Mouse (Mus musculus) MEL (cell line): ENCODE measurements around the gene Sept3. TPM values are rescaled to one million over a fixed set of nuclear protein-coding genes. Genes with fewer than 3 reads are reported as not detected.

Source experiments
- DNase-seq: peaks from one replicate; pipeline ENCODE4 v3.0.0; 2011; ENCODE audit warnings: low read depth, low spot score
- H3K27ac ChIP-seq: 2 replicates; pipeline ENCODE4 v1.5.1; 2012; ENCODE audit warnings: low read depth, mild to moderate bottlenecking, control low read depth, low read length, moderate library complexity; ENCODE audit not compliant: control insufficient read depth
- H3K27me3 ChIP-seq, 2 experiments: fragments of 150-350 bp in 1 of 2; sonication (generic) in 1 of 2; 2 replicates each; pipeline ENCODE4 v1.6.1; 2012; ENCODE audit warnings: low read length in 2 of 2, mild to moderate bottlenecking in 2 of 2, improper control_type of control experiment in 1 of 2, moderate library complexity in 1 of 2; ENCODE audit not compliant: insufficient read depth in 2 of 2, control insufficient read depth in 1 of 2
- H3K36me3 ChIP-seq, 2 experiments: 2 replicates each; pipeline ENCODE4 v1.6.1; 2012 to 2014; ENCODE audit warnings: low read length in 2 of 2, improper control_type of control experiment in 1 of 2, inconsistent platforms in 1 of 2, mild to moderate bottlenecking in 1 of 2; ENCODE audit not compliant: insufficient read depth in 2 of 2, control insufficient read depth in 1 of 2
- H3K4me1 ChIP-seq, 2 experiments: fragments of 150-350 bp in 1 of 2; sonication (generic) in 1 of 2; 2 replicates each; pipeline ENCODE4 v1.6.1; 2012; ENCODE audit warnings: low read length in 2 of 2, improper control_type of control experiment in 1 of 2, mild to moderate bottlenecking in 1 of 2; ENCODE audit not compliant: insufficient read depth in 2 of 2, control insufficient read depth in 1 of 2
- H3K4me3 ChIP-seq, 2 experiments: fragments of 150-350 bp in 1 of 2; sonication (generic) in 1 of 2; 2 replicates each; pipeline ENCODE4 v1.5.1; 2012; ENCODE audit warnings: low read depth in 2 of 2, low read length in 2 of 2, mild to moderate bottlenecking in 2 of 2, moderate library complexity in 2 of 2, control low read depth in 1 of 2, improper control_type of control experiment in 1 of 2; ENCODE audit not compliant: control insufficient read depth in 1 of 2, insufficient read depth in 1 of 2
- H3K79me2 ChIP-seq: 2 replicates; pipeline ENCODE4 v1.6.1; 2012; ENCODE audit warnings: mild to moderate bottlenecking, low read length, moderate library complexity; ENCODE audit not compliant: control insufficient read depth, poor library complexity, insufficient read depth
- H3K9ac ChIP-seq: 2 replicates; pipeline ENCODE4 v1.6.1; 2012; ENCODE audit warnings: low read depth, mild to moderate bottlenecking, control low read depth, low read length, moderate library complexity; ENCODE audit not compliant: control insufficient read depth, poor library complexity, severe bottlenecking
- H3K9me3 ChIP-seq: fragments of 150-350 bp; sonication (generic); replicated peaks from 2 replicates; pipeline ENCODE4 v1.6.1; 2012; ENCODE audit warnings: mild to moderate bottlenecking, low read length, improper control_type of control experiment, moderate library complexity; ENCODE audit not compliant: insufficient read depth
- CHD2 ChIP-seq: IDR thresholded peaks from 2 replicates; pipeline ENCODE4 v1.6.1; 2011; ENCODE audit warnings: low read length, improper control_type of control experiment
- E2F4 ChIP-seq: IDR thresholded peaks from 2 replicates; pipeline ENCODE4 v1.6.1; 2011; ENCODE audit warnings: low read depth, low read length, improper control_type of control experiment, borderline replicate concordance
- ELF1 ChIP-seq: IDR thresholded peaks from 2 replicates; pipeline ENCODE4 v1.6.1; 2014; ENCODE audit warnings: low read depth, mild to moderate bottlenecking, inconsistent platforms, low read length, improper control_type of control experiment, moderate library complexity
- EP300 ChIP-seq, 2 experiments: IDR thresholded peaks; 2 replicates each; pipeline ENCODE4 v1.6.1; 2011; ENCODE audit warnings: improper control_type of control experiment in 2 of 2, low read length in 2 of 2, low read depth in 1 of 2, mild to moderate bottlenecking in 1 of 2
- GABPA ChIP-seq: IDR thresholded peaks from 2 replicates; pipeline ENCODE4 v1.6.1; 2012; ENCODE audit warnings: low read depth, mild to moderate bottlenecking, inconsistent platforms, low read length, improper control_type of control experiment, moderate library complexity
- GATA1 ChIP-seq: IDR thresholded peaks from 2 replicates; pipeline ENCODE4 v1.6.1; 2011; ENCODE audit warnings: low read depth, low read length, improper control_type of control experiment
- HCFC1 ChIP-seq: IDR thresholded peaks from 2 replicates; pipeline ENCODE4 v1.6.1; 2012; ENCODE audit warnings: low read depth, mild to moderate bottlenecking, inconsistent platforms, low read length, improper control_type of control experiment, moderate library complexity
- KAT2A ChIP-seq: conservative IDR thresholded peaks from 2 replicates; pipeline ENCODE4 v1.6.1; 2012; ENCODE audit warnings: low read depth, low read length, improper control_type of control experiment, inconsistent platforms
- MAFK ChIP-seq: IDR thresholded peaks from 2 replicates; pipeline ENCODE4 v1.6.1; 2011; ENCODE audit warnings: low read depth, mild to moderate bottlenecking, low read length, improper control_type of control experiment, borderline replicate concordance
- MXI1 ChIP-seq: IDR thresholded peaks from 2 replicates; pipeline ENCODE4 v1.6.1; 2011; ENCODE audit warnings: mild to moderate bottlenecking, low read depth, low read length, improper control_type of control experiment
- POLR2A ChIP-seq, 2 experiments: IDR thresholded peaks; 2 replicates each; pipeline ENCODE4 v1.6.1; 2011 to 2012; ENCODE audit warnings: low read length in 2 of 2, mild to moderate bottlenecking in 2 of 2, control low read depth in 1 of 2, improper control_type of control experiment in 1 of 2, low read depth in 1 of 2, moderate library complexity in 1 of 2; ENCODE audit not compliant: control insufficient read depth in 1 of 2, insufficient read depth in 1 of 2, poor library complexity in 1 of 2
- POLR2AphosphoS2 ChIP-seq: IDR thresholded peaks from 2 replicates; pipeline ENCODE4 v1.6.1; 2011; ENCODE audit warnings: low read length, improper control_type of control experiment
- POLR2AphosphoS5 ChIP-seq: IDR thresholded peaks from 2 replicates; pipeline ENCODE4 v1.6.1; 2012; ENCODE audit warnings: low read depth, borderline replicate concordance, mild to moderate bottlenecking, inconsistent platforms, low read length, moderate library complexity, mixed read lengths
- SIN3A ChIP-seq: IDR thresholded peaks from 2 replicates; pipeline ENCODE4 v1.6.1; 2012; ENCODE audit warnings: low read length, improper control_type of control experiment, inconsistent platforms
- TAL1 ChIP-seq: IDR thresholded peaks from 2 replicates; pipeline ENCODE4 v1.6.1; 2012; ENCODE audit warnings: mild to moderate bottlenecking, inconsistent platforms, low read length, moderate library complexity, mixed read lengths
- TBP ChIP-seq: IDR thresholded peaks from 2 replicates; pipeline ENCODE4 v1.8.0; 2011; ENCODE audit warnings: low read depth, low read length, improper control_type of control experiment
- USF2 ChIP-seq, 2 experiments: IDR thresholded peaks; 2 replicates each; pipeline ENCODE4 v1.6.1; 2011 to 2012; ENCODE audit warnings: improper control_type of control experiment in 2 of 2, low read length in 2 of 2, borderline replicate concordance in 1 of 2, inconsistent platforms in 1 of 2, low read depth in 1 of 2, mild to moderate bottlenecking in 1 of 2; ENCODE audit not compliant: insufficient read depth in 1 of 2
- ZC3H11A ChIP-seq: IDR thresholded peaks from 2 replicates; pipeline ENCODE4 v1.6.1; 2012; ENCODE audit warnings: low read depth, mild to moderate bottlenecking, inconsistent platforms, low read length, improper control_type of control experiment
- ZKSCAN1 ChIP-seq: IDR thresholded peaks from 2 replicates; pipeline ENCODE4 v1.6.1; 2012; ENCODE audit warnings: low read depth, mild to moderate bottlenecking, inconsistent platforms, low read length, improper control_type of control experiment, moderate library complexity
- ZMIZ1 ChIP-seq: IDR thresholded peaks from 2 replicates; pipeline ENCODE4 v1.6.1; 2012; ENCODE audit warnings: low read depth, mild to moderate bottlenecking, inconsistent platforms, low read length, improper control_type of control experiment, moderate library complexity
- ZNF384 ChIP-seq: IDR thresholded peaks from 2 replicates; pipeline ENCODE4 v1.6.1; 2012; ENCODE audit warnings: low read depth, mild to moderate bottlenecking, inconsistent platforms, low read length, improper control_type of control experiment
- polyA plus RNA-seq, 2 experiments: library from polyadenylated mRNA; stranded (reverse) in 1 of 2; unstranded in 1 of 2; fragments of >175 nt in 1 of 2; fragments of >200 nt in 1 of 2; gene quantifications; 2 replicates each; pipeline versions ENCODE4 v1.2.1 to v1.2.4; 2012; ENCODE audit warnings: low replicate concordance in 2 of 2, low read depth in 1 of 2; ENCODE audit not compliant: insufficient read length in 2 of 2, insufficient read depth in 1 of 2, missing spikeins in 1 of 2
- total RNA-seq: library from RNA; depleted of rRNA; stranded (reverse); fragments of 300-350 nt; gene quantifications from 2 replicates; pipeline ENCODE4 v1.2.3, GENCODE M21; 2012

Gene Sept3
- total and polyA plus RNA-seq, 3 experiments, result not detected

- Histone ChIP-seq H3K27ac (no peak overlapping the region), H3K9me3 (no peaks in the 10 kb centered on the region), H3K4me1 (peaks cover 0 to 14% of the 10 kb centered on the region in 2 experiments; a peak in 2 of 4 replicates), H3K4me3 (no peak overlapping the region), H3K27me3 (no peaks in the 10 kb centered on the region), H3K36me3 (peaks cover 0 to 2% of the 10 kb centered on the region in 2 experiments; a peak in 2 of 4 replicates), H3K79me2 (no peaks in the 10 kb centered on the region)
- no peak for DNase-seq
- TF ChIP-seq SIN3A (no peak), TAL1 (no peak), MAFK (no peak), POLR2A (IDR thresholded peaks at IDR 0.05; ENCODE audit: control insufficient read depth in 1 of 2, insufficient read depth in 1 of 2, low read depth in 1 of 2, low read length in 2 of 2, poor library complexity in 1 of 2) (0 out of 4 replicates have a peak, but pooled peaks of 1 of the 2 experiments have one; percentile 32), MXI1 (no peak), TBP (no peak), POLR2AphosphoS5 (no peak)
- TF ChIP-seq, all 39 proteins: peak for 1
- H3K9ac ChIP-seq, result no peak overlapping the region
Observed at GRCm38 (mm10) chr15:82231100-82231499, 43.6 kb upstream of the Sept3 start.

- Histone ChIP-seq H3K27me3 (no peaks in the 10 kb centered on the region), H3K4me1 (peaks cover 0 to 12% of the 10 kb centered on the region in 2 experiments; a peak in 2 of 4 replicates), H3K9me3 (no peaks in the 10 kb centered on the region), H3K4me3 (no peak overlapping the region), H3K36me3 (0 out of 4 replicates have a peak, but pooled peaks cover 0 to 2% of the 10 kb centered on the region in 2 experiments), H3K9ac (no peak overlapping the region), H3K27ac (no peak overlapping the region), H3K79me2 (no peaks in the 10 kb centered on the region)
- peak; percentile 32 for DNase-seq
- TF ChIP-seq POLR2AphosphoS5, result no peak
- no peak for TF ChIP-seq GATA1
- no peak for TF ChIP-seq KAT2A
- TF ChIP-seq POLR2A (IDR thresholded peaks at IDR 0.05; ENCODE audit: control insufficient read depth in 1 of 2, insufficient read depth in 1 of 2, low read depth in 1 of 2, low read length in 2 of 2, poor library complexity in 1 of 2), result no peak
- no peak for TF ChIP-seq HCFC1
- no peak for TF ChIP-seq POLR2AphosphoS2
- TF ChIP-seq ZKSCAN1, result no peak
- TF ChIP-seq CHD2, result no peak
Observed at GRCm38 (mm10) chr15:82231591-82232378, 42.9 kb upstream of the Sept3 start.

- Histone ChIP-seq H3K9ac (no peak overlapping the region), H3K36me3 (0 out of 4 replicates have a peak, but pooled peaks cover 0 to 2% of the 10 kb centered on the region in 2 experiments), H3K27me3 (no peaks in the 10 kb centered on the region), H3K79me2 (no peaks in the 10 kb centered on the region), H3K27ac (no peak overlapping the region), H3K9me3 (no peaks in the 10 kb centered on the region), H3K4me1 (peaks cover 0 to 12% of the 10 kb centered on the region in 2 experiments; a peak in 2 of 4 replicates), H3K4me3 (no peak overlapping the region)
- no peak for TF ChIP-seq ZKSCAN1
- TF ChIP-seq USF2 (IDR thresholded peaks at IDR 0.05; ENCODE audit: borderline replicate concordance in 1 of 2, insufficient read depth in 1 of 2, low read depth in 1 of 2, low read length in 2 of 2), result no peak
- no peak for TF ChIP-seq TAL1
- no peak for TF ChIP-seq CHD2
- TF ChIP-seq ZMIZ1, result no peak
- TF ChIP-seq E2F4, result no peak
- no peak for TF ChIP-seq MAFK
- TF ChIP-seq KAT2A, result no peak
- no peak for TF ChIP-seq TBP
- TF ChIP-seq ZNF384, result no peak
- no peak for TF ChIP-seq SIN3A
- TF ChIP-seq GABPA, result no peak
- TF ChIP-seq ELF1, result no peak
- TF ChIP-seq ZC3H11A, result no peak
- TF ChIP-seq EP300 (IDR thresholded peaks at IDR 0.05; ENCODE audit: low read depth in 1 of 2, low read length in 2 of 2), result no peak
- no peak for DNase-seq
Observed at GRCm38 (mm10) chr15:82232651-82233050, 42.0 kb upstream of the Sept3 start.
